Mouse (Mus musculus) olfactory bulb, adult 2 months (tissue): ENCODE results near the gene Nudt1. TPM values are rescaled to one million over a fixed set of nuclear protein-coding genes. Genes with fewer than 3 reads are reported as not detected.

Experiments used
- H3K27ac ChIP-seq: fragments of 200-500 bp; 2 replicates; pipeline ENCODE4 v1.5.1; 2012; ENCODE audit warnings: low read depth, low read length; ENCODE audit not compliant: insufficient read depth
- H3K4me1 ChIP-seq: fragments of 200-500 bp; 2 replicates; pipeline ENCODE4 v1.6.1; 2012; ENCODE audit warnings: low read length; ENCODE audit not compliant: control insufficient read depth, insufficient read depth
- H3K4me3 ChIP-seq: fragments of 200-500 bp; 2 replicates; pipeline ENCODE4 v1.5.1; 2012; ENCODE audit warnings: mild to moderate bottlenecking, low read depth, low read length, moderate library complexity; ENCODE audit not compliant: insufficient read depth
- CTCF ChIP-seq: fragments of 200-500 bp; IDR thresholded peaks from 2 replicates; pipeline ENCODE4 v1.5.1; 2012; ENCODE audit warnings: low read depth, mild to moderate bottlenecking, low read length, moderate library complexity; ENCODE audit not compliant: insufficient read depth
- POLR2A ChIP-seq: fragments of 200-500 bp; IDR thresholded peaks from 2 replicates; pipeline ENCODE4 v1.6.1; 2012; ENCODE audit warnings: mild to moderate bottlenecking, low read depth, low read length, moderate library complexity; ENCODE audit not compliant: insufficient read depth
- WGBS: fragments of 180-500 bp; shearing (Covaris S2); methylation state at CpG from one replicate; pipeline ENCODE4 v1.1.7; 2018; 5-methylcytosine and 5-hydroxymethylcytosine counted together
- polyA plus RNA-seq: library from polyadenylated mRNA; stranded (reverse); fragments of >200 nt; gene quantifications from 2 replicates; pipeline ENCODE4 v1.2.4, GENCODE M21; 2012; ENCODE audit warnings: low replicate concordance; ENCODE audit not compliant: missing spikeins, insufficient read depth, insufficient read length

Nudt1 gene
- polyA plus RNA-seq, 1 experiment = not detected

GRCm38 (mm10) chr5:140292152-140292551, 29.3 kb upstream of the Nudt1 start:
- 100% methylated on average over 1 of the region's 1 CpGs for WGBS
- H3K27ac ChIP-seq = no peak overlapping the region
- TF ChIP-seq POLR2A = no peak
- peak; percentile 29; the same call in 1 of the 2 replicates for TF ChIP-seq CTCF
- H3K4me1 ChIP-seq = peaks cover 11% of the 10 kb centered on the region
- H3K4me3 ChIP-seq = no peak overlapping the region

GRCm38 (mm10) chr5:140298291-140298690, 23.2 kb upstream of the Nudt1 start:
- Histone ChIP-seq H3K4me3 (no peak overlapping the region), H3K4me1 (no peaks in the 10 kb centered on the region), H3K27ac (no peak overlapping the region)
- no peak for TF ChIP-seq CTCF
- no peak for TF ChIP-seq POLR2A
- 66% methylated on average over 4 of the region's 4 CpGs for WGBS

GRCm38 (mm10) chr5:140306016-140306415, 15.4 kb upstream of the Nudt1 start:
- no peak overlapping the region for H3K4me3 ChIP-seq
- H3K27ac ChIP-seq = no peak overlapping the region
- WGBS = 73% methylated on average over 8 of the region's 8 CpGs
- peaks cover 4% of the 10 kb centered on the region for H3K4me1 ChIP-seq
- TF ChIP-seq CTCF (no peak), POLR2A (no peak)

GRCm38 (mm10) chr5:140307602-140308001, 13.9 kb upstream of the Nudt1 start:
- no peak overlapping the region for H3K27ac ChIP-seq
- H3K4me3 ChIP-seq = no peak overlapping the region
- peaks cover 4% of the 10 kb centered on the region for H3K4me1 ChIP-seq
- 86% methylated on average over 14 of the region's 14 CpGs for WGBS
- TF ChIP-seq CTCF = no peak

- Histone ChIP-seq H3K4me1 (peaks cover 11% of the 10 kb centered on the region), H3K27ac (no peak overlapping the region), H3K4me3 (no peak overlapping the region)
- TF ChIP-seq CTCF = no peak
- 77% methylated on average over 3 of the region's 3 CpGs for WGBS
Measured at GRCm38 (mm10) chr5:140316716-140317115, 4.7 kb upstream of the Nudt1 start.

GRCm38 (mm10) chr5:140321756-140322575, 510 bp downstream of the Nudt1 start:
- TF ChIP-seq POLR2A (no peak), CTCF (no peak)
- Histone ChIP-seq H3K4me3 (peak overlapping the region; percentile 97), H3K4me1 (peaks cover 4% of the 10 kb centered on the region), H3K27ac (no peak overlapping the region)
- 1% methylated on average over 17 of the region's 17 CpGs for WGBS

GRCm38 (mm10) chr5:140324058-140324457, 2.6 kb downstream of the Nudt1 start:
- Histone ChIP-seq H3K4me3 (no peak overlapping the region), H3K27ac (no peak overlapping the region), H3K4me1 (peaks cover 4% of the 10 kb centered on the region)
- TF ChIP-seq CTCF (no peak), POLR2A (no peak)
- WGBS = 94% methylated on average over 5 of the region's 5 CpGs

GRCm38 (mm10) chr5:140331615-140332512, 10.4 kb downstream of the Nudt1 start, which contains the start of gene Mrm2:
Gene Mrm2 (minus strand): TSS chr5:140331898.
- 2% methylated on average over 39 of the region's 39 CpGs for WGBS
- H3K4me1 ChIP-seq = peaks cover 11% of the 10 kb centered on the region
- H3K4me3 ChIP-seq = peak within 1 kb of the TSS; percentile 99
- H3K27ac ChIP-seq = peak within 1 kb of the TSS; percentile 70; the same call in 1 of the 2 replicates
- peak; percentile 98 for TF ChIP-seq CTCF
- peak; percentile 90 for TF ChIP-seq POLR2A

GRCm38 (mm10) chr5:140332519-140332918, 11.1 kb downstream of the Nudt1 start:
- TF ChIP-seq CTCF (no peak), POLR2A (no peak)
- WGBS = 64% methylated on average over 4 of the region's 4 CpGs
- peaks cover 11% of the 10 kb centered on the region for H3K4me1 ChIP-seq
- no peak overlapping the region for H3K4me3 ChIP-seq
- no peak overlapping the region for H3K27ac ChIP-seq
